In genomic region chr7:101367901-101368852, GRCm38 (mm10) we compare ENCODE assay signal across 1 mouse cellular context.
TF ChIP-seq lines count a peak whose summit lies in the region.

No protein-coding gene starts in this region.

TF ChIP-seq in MEL, 35 proteins besides CTCF, POLR2A, EP300 and RAD21 (continued from another document):
- TF ChIP-seq GABPA (IDR thresholded peaks at IDR 0.05; ENCODE audit: low read depth, low read length) (no peak), USF1 (IDR thresholded peaks at IDR 0.05; ENCODE audit: low read depth, low read length) (peak; percentile 26; the same call in 1 of the 2 replicates), MAX (IDR thresholded peaks at IDR 0.05; ENCODE audit: low read length) (peak; percentile 75; the same call in 1 of the 2 replicates), ETS1 (IDR thresholded peaks at IDR 0.05; ENCODE audit: low read depth, low read length) (peak; percentile 92), BHLHE40 (IDR thresholded peaks at IDR 0.05; ENCODE audit: borderline replicate concordance, low read depth, low read length) (peak; percentile 10; the same call in 1 of the 2 replicates)
